Mouse (Mus musculus) stomach, postnatal 0 days (tissue): ENCODE data around the gene Sowaha.

Source experiments
- CTCF ChIP-seq: IDR thresholded peaks from 2 replicates; pipeline ENCODE4 v1.5.1; 2016; ENCODE audit warnings: antibody characterized with exemption, low read depth, mild to moderate bottlenecking, moderate library complexity
- EP300 ChIP-seq: optimal IDR thresholded peaks from 2 replicates; pipeline ENCODE3; 2016; ENCODE audit warnings: antibody characterized with exemption

GRCm38 (mm10) chr11:53503738-53504137 is 23.7 kb upstream of the Sowaha start:
- TF ChIP-seq EP300 (no peak), CTCF (no peak)
